Mouse (Mus musculus): ENCODE measurements around the gene Ppp2r1a. TPM values are rescaled to one million over a fixed set of nuclear protein-coding genes. Genes with fewer than 3 reads are reported as not detected.
A peak's percentile ranks its signal among the peaks of the same experiment; 100 is the strongest.

The Ppp2r1a gene
- total and polyA plus RNA-seq, 3 experiments: 154 to 312 TPM; not detected in 1

GRCm38 (mm10) chr17:21008382-21009331 is 63.5 kb downstream of the Ppp2r1a start, which contains the start of gene Zfp160:
Gene Zfp160, plus strand, starts transcription at chr17:21008903.
- TF ChIP-seq POLR2AphosphoS2 (IDR thresholded peaks at IDR 0.05; ENCODE audit: low read length) (peak; percentile 69), JUND (IDR thresholded peaks at IDR 0.05; ENCODE audit: low read depth, low read length) (no peak), MXI1 (IDR thresholded peaks at IDR 0.05; ENCODE audit: low read depth, low read length) (no peak; the same call in 1 of the 2 replicates), ZNF384 (IDR thresholded peaks at IDR 0.05; ENCODE audit: low read depth, low read length) (no peak), CHD2 (IDR thresholded peaks at IDR 0.05; ENCODE audit: low read length) (peak; percentile 33; the same call in 1 of the 2 replicates), POLR2AphosphoS5 (IDR thresholded peaks at IDR 0.05; ENCODE audit: borderline replicate concordance, low read depth, low read length) (no peak), ZMIZ1 (IDR thresholded peaks at IDR 0.05; ENCODE audit: low read depth, low read length) (0 out of 2 replicates have a peak, but pooled peaks have one; percentile 30), HCFC1 (IDR thresholded peaks at IDR 0.05; ENCODE audit: low read depth, low read length) (peak; percentile 91), MYC (IDR thresholded peaks at IDR 0.05; ENCODE audit: low read depth, low read length) (peak; percentile 37; the same call in 1 of the 2 replicates), KAT2A (conservative IDR thresholded peaks at IDR 0.05; ENCODE audit: low read depth, low read length) (peak; percentile 76), RCOR1 (IDR thresholded peaks at IDR 0.05; ENCODE audit: low read depth, low read length) (no peak), USF1 (IDR thresholded peaks at IDR 0.05; ENCODE audit: low read depth, low read length) (no peak), MAZ (IDR thresholded peaks at IDR 0.05; ENCODE audit: low read depth, low read length) (peak; percentile 53; the same call in 1 of the 2 replicates), ETS1 (IDR thresholded peaks at IDR 0.05; ENCODE audit: low read depth, low read length) (0 out of 2 replicates have a peak, but pooled peaks have one; percentile 6), UBTF (IDR thresholded peaks at IDR 0.05; ENCODE audit: borderline replicate concordance, insufficient read depth, low read depth, low read length) (no peak), EP300 (IDR thresholded peaks at IDR 0.05; ENCODE audit: low read depth in 1 of 2, low read length in 2 of 2) (no peak), TBP (IDR thresholded peaks at IDR 0.05; ENCODE audit: low read depth, low read length) (peak; percentile 82), MAX (IDR thresholded peaks at IDR 0.05; ENCODE audit: low read length) (peak; percentile 15; the same call in 1 of the 2 replicates), TCF12 (IDR thresholded peaks at IDR 0.05; ENCODE audit: low read depth, low read length) (peak; percentile 32; the same call in 1 of the 2 replicates), ZKSCAN1 (IDR thresholded peaks at IDR 0.05; ENCODE audit: low read depth, low read length) (no peak), E2F4 (IDR thresholded peaks at IDR 0.05; ENCODE audit: borderline replicate concordance, low read depth, low read length) (no peak), RAD21 (IDR thresholded peaks at IDR 0.05; ENCODE audit: low read depth, low read length) (no peak), CTCF (IDR thresholded peaks at IDR 0.05 in 2 of 3, conservative IDR thresholded peaks at IDR 0.05 in 1 of 3; ENCODE audit: control insufficient read depth in 1 of 3, insufficient read depth in 1 of 3, low read depth in 2 of 3, low read length in 3 of 3, poor library complexity in 1 of 3, severe bottlenecking in 1 of 3) (no peak), SIN3A (IDR thresholded peaks at IDR 0.05; ENCODE audit: low read length) (peak; percentile 80), POLR2A (IDR thresholded peaks at IDR 0.05; ENCODE audit: control insufficient read depth in 1 of 2, insufficient read depth in 1 of 2, low read depth in 1 of 2, low read length in 2 of 2, poor library complexity in 1 of 2) (peak; percentile 59 to 88; a peak in 3 of 4 replicates), NRF1 (IDR thresholded peaks at IDR 0.05; ENCODE audit: insufficient read depth, low read depth, low read length, poor library complexity, severe bottlenecking) (peak; percentile 69), MAFK (IDR thresholded peaks at IDR 0.05; ENCODE audit: borderline replicate concordance, low read depth, low read length) (no peak), NELFE (IDR thresholded peaks at IDR 0.05; ENCODE audit: low read depth, low read length) (peak; percentile 66), GATA1 (IDR thresholded peaks at IDR 0.05; ENCODE audit: low read depth, low read length) (no peak), ELF1 (IDR thresholded peaks at IDR 0.05; ENCODE audit: low read depth, low read length) (peak; percentile 80)
- H3K27ac ChIP-seq (ENCODE audit: control insufficient read depth, low read depth, low read length): peak within 1 kb of the TSS; percentile 82
- peak within 1 kb of the TSS; percentile 88 for H3K9ac ChIP-seq (ENCODE audit: control insufficient read depth, low read depth, low read length, poor library complexity, severe bottlenecking)
- H3K4me1 ChIP-seq (ENCODE audit: control insufficient read depth in 1 of 2, insufficient read depth in 2 of 2, low read length in 2 of 2): peaks cover 2 to 7% of the 10 kb centered on the region in 2 experiments; a peak in 2 of 4 replicates
- no peaks in the 10 kb centered on the region for H3K27me3 ChIP-seq (ENCODE audit: control insufficient read depth in 1 of 2, insufficient read depth in 2 of 2, low read length in 2 of 2)
- no peaks in the 10 kb centered on the region for H3K9me3 ChIP-seq (replicated peaks; ENCODE audit: insufficient read depth, low read length)
- peaks cover 4 to 7% of the 10 kb centered on the region in 2 experiments for H3K36me3 ChIP-seq (ENCODE audit: control insufficient read depth in 1 of 2, insufficient read depth in 2 of 2, low read length in 2 of 2)
- DNase-seq (ENCODE audit: low read depth, low spot score): peak; percentile 94
- peak within 1 kb of the TSS; percentile 84 to 96 for H3K4me3 ChIP-seq (ENCODE audit: control insufficient read depth in 1 of 2, insufficient read depth in 1 of 2, low read depth in 2 of 2, low read length in 2 of 2)
- peaks cover 16% of the 10 kb centered on the region for H3K79me2 ChIP-seq (ENCODE audit: control insufficient read depth, insufficient read depth, low read length, poor library complexity)

Measured in MEL (cell line).